Mouse (Mus musculus): ENCODE measurements at regions not wholly inside any gene's neighbourhood (a gene's known extent, or its start where the extent isn't known, plus 50 kb on each side); places are given as distances from the start of the nearest gene placed in this dataset.

GRCm38 (mm10) chr2:54033277-54033676, 52.1 kb downstream of the Rprm start:
- Histone ChIP-seq H3K9me3 (ENCODE audit: control insufficient read depth, low read length) (no peaks in the 10 kb centered on the region), H3K27me3 (replicated peaks; ENCODE audit: control insufficient read depth, insufficient read depth, low read length) (no peaks in the 10 kb centered on the region), H3K4me3 (replicated peaks; ENCODE audit: low read length) (no peak overlapping the region), H3K9ac (replicated peaks; ENCODE audit: low read depth, low read length) (no peak overlapping the region), H3K4me2 (ENCODE audit: low read length) (no peak overlapping the region), H3K36me3 (ENCODE audit: control insufficient read depth, insufficient read depth) (no peaks in the 10 kb centered on the region), H3K27ac (ENCODE audit: low read length) (no peak overlapping the region), H3K4me1 (replicated peaks; ENCODE audit: control insufficient read depth, insufficient read depth, low read length) (no peaks in the 10 kb centered on the region)
- WGBS = 91% methylated on average over 4 of the region's 4 CpGs
- no peak for ATAC-seq

GRCm38 (mm10) chr2:54028851-54029250, 56.5 kb downstream of the Rprm start:
- no peaks in the 10 kb centered on the region for H3K36me3 ChIP-seq (ENCODE audit: control insufficient read depth, insufficient read depth)
- no peak overlapping the region for H3K27ac ChIP-seq (ENCODE audit: low read length)
- 84% methylated on average over 2 of the region's 2 CpGs for WGBS
- ATAC-seq = no peak
- no peaks in the 10 kb centered on the region for H3K27me3 ChIP-seq (replicated peaks; ENCODE audit: control insufficient read depth, insufficient read depth, low read length)
- no peak overlapping the region for H3K9ac ChIP-seq (replicated peaks; ENCODE audit: low read depth, low read length)
- no peak overlapping the region for H3K4me2 ChIP-seq (ENCODE audit: low read length)
- H3K9me3 ChIP-seq (ENCODE audit: control insufficient read depth, low read length) = no peaks in the 10 kb centered on the region
- no peaks in the 10 kb centered on the region for H3K4me1 ChIP-seq (replicated peaks; ENCODE audit: control insufficient read depth, insufficient read depth, low read length)
- no peak overlapping the region for H3K4me3 ChIP-seq (replicated peaks; ENCODE audit: low read length)

GRCm38 (mm10) chr2:54022708-54023107, 62.6 kb downstream of the Rprm start:
- Histone ChIP-seq H3K4me1 (replicated peaks; ENCODE audit: control insufficient read depth, insufficient read depth, low read length) (no peaks in the 10 kb centered on the region), H3K4me3 (replicated peaks; ENCODE audit: low read length) (no peak overlapping the region), H3K9me3 (ENCODE audit: control insufficient read depth, low read length) (no peaks in the 10 kb centered on the region), H3K4me2 (ENCODE audit: low read length) (no peak overlapping the region), H3K27me3 (replicated peaks; ENCODE audit: control insufficient read depth, insufficient read depth, low read length) (no peaks in the 10 kb centered on the region), H3K9ac (replicated peaks; ENCODE audit: low read depth, low read length) (no peak overlapping the region), H3K27ac (ENCODE audit: low read length) (no peak overlapping the region), H3K36me3 (ENCODE audit: control insufficient read depth, insufficient read depth) (no peaks in the 10 kb centered on the region)
- ATAC-seq = no peak
- WGBS = 87% methylated on average over 4 of the region's 4 CpGs

- 53% methylated on average over 2 of the region's 2 CpGs for WGBS
- H3K36me3 ChIP-seq (ENCODE audit: control insufficient read depth, insufficient read depth) = no peaks in the 10 kb centered on the region
- no peak overlapping the region for H3K9ac ChIP-seq (replicated peaks; ENCODE audit: low read depth, low read length)
- H3K4me1 ChIP-seq (replicated peaks; ENCODE audit: control insufficient read depth, insufficient read depth, low read length) = no peaks in the 10 kb centered on the region
- H3K27me3 ChIP-seq (replicated peaks; ENCODE audit: control insufficient read depth, insufficient read depth, low read length) = no peaks in the 10 kb centered on the region
- no peaks in the 10 kb centered on the region for H3K9me3 ChIP-seq (ENCODE audit: control insufficient read depth, low read length)
- no peak overlapping the region for H3K4me2 ChIP-seq (ENCODE audit: low read length)
- H3K27ac ChIP-seq (ENCODE audit: low read length) = no peak overlapping the region
- ATAC-seq = no peak
- no peak overlapping the region for H3K4me3 ChIP-seq (replicated peaks; ENCODE audit: low read length)
These were observed 95.2 kb downstream of the Rprm start for GRCm38 (mm10) chr2:53990157-53990556.

- Histone ChIP-seq H3K4me1 (replicated peaks; ENCODE audit: control insufficient read depth, insufficient read depth, low read length) (no peaks in the 10 kb centered on the region), H3K27ac (ENCODE audit: low read length) (no peak overlapping the region), H3K9me3 (ENCODE audit: control insufficient read depth, low read length) (no peaks in the 10 kb centered on the region), H3K9ac (replicated peaks; ENCODE audit: low read depth, low read length) (no peak overlapping the region), H3K4me3 (replicated peaks; ENCODE audit: low read length) (no peak overlapping the region), H3K27me3 (replicated peaks; ENCODE audit: control insufficient read depth, insufficient read depth, low read length) (no peaks in the 10 kb centered on the region), H3K4me2 (ENCODE audit: low read length) (no peak overlapping the region), H3K36me3 (ENCODE audit: control insufficient read depth, insufficient read depth) (no peaks in the 10 kb centered on the region)
- peak; percentile 55; the same call in 1 of the 2 replicates for ATAC-seq
- 49% methylated on average over 4 of the region's 4 CpGs for WGBS
These were observed 109.6 kb downstream of the Rprm start for GRCm38 (mm10) chr2:53975707-53976106.

GRCm38 (mm10) chr2:53960499-53960898, 124.9 kb downstream of the Rprm start:
- H3K27me3 ChIP-seq (replicated peaks; ENCODE audit: control insufficient read depth, insufficient read depth, low read length) = no peaks in the 10 kb centered on the region
- no peaks in the 10 kb centered on the region for H3K4me1 ChIP-seq (replicated peaks; ENCODE audit: control insufficient read depth, insufficient read depth, low read length)
- no peaks in the 10 kb centered on the region for H3K36me3 ChIP-seq (ENCODE audit: control insufficient read depth, insufficient read depth)
- no peak overlapping the region for H3K9ac ChIP-seq (replicated peaks; ENCODE audit: low read depth, low read length)
- no peaks in the 10 kb centered on the region for H3K9me3 ChIP-seq (ENCODE audit: control insufficient read depth, low read length)
- H3K27ac ChIP-seq (ENCODE audit: low read length) = no peak overlapping the region
- no peak for ATAC-seq
- no peak overlapping the region for H3K4me2 ChIP-seq (ENCODE audit: low read length)
- no peak overlapping the region for H3K4me3 ChIP-seq (replicated peaks; ENCODE audit: low read length)
- 33% methylated on average over 1 of the region's 1 CpGs for WGBS

GRCm38 (mm10) chr2:53948237-53948636, 137.1 kb downstream of the Rprm start:
- no peaks in the 10 kb centered on the region for H3K9me3 ChIP-seq (ENCODE audit: control insufficient read depth, low read length)
- H3K4me1 ChIP-seq (replicated peaks; ENCODE audit: control insufficient read depth, insufficient read depth, low read length) = no peaks in the 10 kb centered on the region
- H3K36me3 ChIP-seq (ENCODE audit: control insufficient read depth, insufficient read depth) = no peaks in the 10 kb centered on the region
- H3K27ac ChIP-seq (ENCODE audit: low read length) = no peak overlapping the region
- no peak overlapping the region for H3K4me3 ChIP-seq (replicated peaks; ENCODE audit: low read length)
- no peak overlapping the region for H3K4me2 ChIP-seq (ENCODE audit: low read length)
- no peak overlapping the region for H3K9ac ChIP-seq (replicated peaks; ENCODE audit: low read depth, low read length)
- no peaks in the 10 kb centered on the region for H3K27me3 ChIP-seq (replicated peaks; ENCODE audit: control insufficient read depth, insufficient read depth, low read length)
- 50% methylated on average over 2 of the region's 2 CpGs for WGBS
- peak; percentile 58 for ATAC-seq

- no peaks in the 10 kb centered on the region for H3K27me3 ChIP-seq (replicated peaks; ENCODE audit: control insufficient read depth, insufficient read depth, low read length)
- no peak for ATAC-seq
- no peak overlapping the region for H3K9ac ChIP-seq (replicated peaks; ENCODE audit: low read depth, low read length)
- H3K4me3 ChIP-seq (replicated peaks; ENCODE audit: low read length) = no peak overlapping the region
- no peaks in the 10 kb centered on the region for H3K36me3 ChIP-seq (ENCODE audit: control insufficient read depth, insufficient read depth)
- H3K4me1 ChIP-seq (replicated peaks; ENCODE audit: control insufficient read depth, insufficient read depth, low read length) = no peaks in the 10 kb centered on the region
- no peaks in the 10 kb centered on the region for H3K9me3 ChIP-seq (ENCODE audit: control insufficient read depth, low read length)
- no peak overlapping the region for H3K27ac ChIP-seq (ENCODE audit: low read length)
- H3K4me2 ChIP-seq (ENCODE audit: low read length) = no peak overlapping the region
These were observed 137.8 kb downstream of the Rprm start for GRCm38 (mm10) chr2:53947534-53947933.

- no peaks in the 10 kb centered on the region for H3K27me3 ChIP-seq (replicated peaks; ENCODE audit: control insufficient read depth, insufficient read depth, low read length)
- ATAC-seq = no peak
- no peak overlapping the region for H3K27ac ChIP-seq (ENCODE audit: low read length)
- H3K9me3 ChIP-seq (ENCODE audit: control insufficient read depth, low read length) = no peaks in the 10 kb centered on the region
- 80% methylated on average over 3 of the region's 3 CpGs for WGBS
- H3K36me3 ChIP-seq (ENCODE audit: control insufficient read depth, insufficient read depth) = no peaks in the 10 kb centered on the region
- no peaks in the 10 kb centered on the region for H3K4me1 ChIP-seq (replicated peaks; ENCODE audit: control insufficient read depth, insufficient read depth, low read length)
- no peak overlapping the region for H3K4me2 ChIP-seq (ENCODE audit: low read length)
- no peak overlapping the region for H3K9ac ChIP-seq (replicated peaks; ENCODE audit: low read depth, low read length)
- H3K4me3 ChIP-seq (replicated peaks; ENCODE audit: low read length) = no peak overlapping the region
These were observed 173.5 kb downstream of the Rprm start for GRCm38 (mm10) chr2:53911857-53912256.

All from forebrain, embryonic 16.5 days (tissue).